Mouse (Mus musculus) heart, postnatal 14 days (tissue): ENCODE results near the gene Trex1. TPM values are rescaled to one million over a fixed set of nuclear protein-coding genes. Genes with fewer than 3 reads are reported as not detected.

Experiments
- DNase-seq, 2 experiments: peaks; one replicate each; pipeline ENCODE4 v3.0.0; 2021 to 2022
- intact Hi-C: fragments of 180-260 bp; cut with DNase I; formaldehyde crosslinking; loops from one replicate; pipeline ENCODE4 v1.15.1; 2025
- total RNA-seq, 2 experiments: library from RNA; stranded (reverse); gene quantifications; 2 replicates each; pipeline ENCODE4 v1.2.3; 2021

Trex1 gene
- total RNA-seq, 2 experiments from 2014 or later = 10.4 to 10.6 TPM

GRCm38 (mm10) chr9:109053366-109053765 is 6.2 kb downstream of the Trex1 start:
- DNase-seq = peak in 1 of 2 experiments; percentile 1
- intact Hi-C loops = no loop called here

GRCm38 (mm10) chr9:109052490-109053260 is 6.9 kb downstream of the Trex1 start:
- intact Hi-C loops = no loop called here
- DNase-seq = peak in 1 of 2 experiments; percentile 1

DNA sequence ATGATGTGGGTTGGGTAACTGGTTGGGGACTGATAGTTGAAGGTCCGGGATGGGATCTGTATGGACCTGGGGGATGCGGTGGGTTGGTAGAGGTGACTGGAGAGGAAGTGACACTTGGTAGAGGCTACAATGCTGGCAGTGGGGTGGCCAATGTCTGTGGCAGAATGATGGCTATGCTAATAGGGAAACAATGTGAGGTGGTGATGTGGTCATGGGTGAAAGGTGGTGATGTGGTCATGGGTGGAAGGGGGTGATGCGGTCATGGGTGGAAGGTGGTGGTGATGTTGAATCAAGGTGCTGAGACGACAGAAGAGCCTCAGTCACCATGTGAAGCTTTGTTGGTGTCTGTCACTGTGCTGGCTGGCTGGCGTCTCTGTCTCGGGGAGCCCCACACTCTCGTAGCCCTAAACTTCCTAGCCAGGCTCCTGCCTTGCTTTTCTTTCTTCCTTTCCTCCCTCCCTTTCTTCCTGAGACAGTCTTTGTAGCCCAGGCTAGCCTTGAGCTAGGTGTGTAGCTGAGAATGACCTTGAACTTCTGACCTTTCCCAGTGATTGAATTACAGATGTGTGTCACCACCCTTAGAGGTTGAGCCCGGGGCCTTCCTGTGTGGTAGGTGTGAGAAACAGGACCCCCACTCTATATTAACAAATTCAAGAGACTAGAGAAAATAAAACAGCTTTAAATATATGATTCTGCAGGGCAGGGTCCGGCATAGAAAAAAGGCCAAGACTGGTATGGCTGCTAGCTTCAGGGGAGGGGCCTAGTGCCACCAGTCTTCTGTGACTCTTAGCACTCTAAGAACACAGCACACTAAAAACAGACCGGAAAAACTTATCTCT is 7.7 kb downstream of the Trex1 start:
- DNase-seq = peak in 1 of 2 experiments; percentile 1

DNA sequence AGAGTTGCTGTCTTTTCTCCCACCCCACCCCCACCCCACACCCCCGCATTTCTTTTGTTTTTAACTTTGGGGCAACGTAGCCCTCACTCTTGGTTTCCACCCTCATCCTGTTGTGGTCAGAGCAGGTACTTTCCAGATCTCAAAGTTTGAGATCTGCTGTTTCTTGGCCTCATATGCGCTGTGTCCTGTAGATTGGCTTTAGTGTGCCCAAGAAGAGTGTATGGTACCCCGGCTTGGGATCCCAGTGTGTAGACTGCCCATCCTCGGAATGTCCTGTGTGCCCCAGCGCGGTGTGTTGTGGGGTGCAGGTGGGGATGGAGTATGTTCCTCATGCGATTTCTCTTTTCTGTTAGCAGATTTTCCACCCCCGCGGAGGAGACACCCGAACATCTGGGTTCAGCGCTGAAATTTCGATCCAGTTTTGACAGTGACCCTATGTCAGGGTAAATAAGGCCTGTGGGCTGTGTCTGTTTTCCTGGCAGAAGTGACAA is 8.5 kb downstream of the Trex1 start:
- peak in 1 of 2 experiments; percentile 0 for DNase-seq
- intact Hi-C loops = no loop called here

More for the DNA sequence above, 7.7 kb downstream of the Trex1 start:
- intact Hi-C loops = no loop called here

DNA sequence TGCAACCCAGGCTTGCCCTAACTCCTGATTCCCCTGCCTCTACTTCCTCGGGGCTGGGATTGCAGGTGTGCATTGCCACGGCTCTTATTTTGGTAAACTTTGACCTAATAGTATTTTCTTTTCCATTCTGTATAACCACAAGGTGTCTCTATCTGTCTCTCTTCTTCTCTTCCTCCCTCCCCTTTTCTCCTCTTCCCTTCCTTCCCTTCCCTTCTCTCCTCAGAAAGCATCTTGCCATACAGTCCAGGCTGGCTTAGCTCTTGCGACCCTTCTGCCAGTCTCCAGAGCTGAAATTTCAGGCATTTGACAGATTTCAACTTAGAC is 8.9 kb downstream of the Trex1 start:
- intact Hi-C loops = no loop called here
- peak in 1 of 2 experiments; percentile 0 for DNase-seq

DNA sequence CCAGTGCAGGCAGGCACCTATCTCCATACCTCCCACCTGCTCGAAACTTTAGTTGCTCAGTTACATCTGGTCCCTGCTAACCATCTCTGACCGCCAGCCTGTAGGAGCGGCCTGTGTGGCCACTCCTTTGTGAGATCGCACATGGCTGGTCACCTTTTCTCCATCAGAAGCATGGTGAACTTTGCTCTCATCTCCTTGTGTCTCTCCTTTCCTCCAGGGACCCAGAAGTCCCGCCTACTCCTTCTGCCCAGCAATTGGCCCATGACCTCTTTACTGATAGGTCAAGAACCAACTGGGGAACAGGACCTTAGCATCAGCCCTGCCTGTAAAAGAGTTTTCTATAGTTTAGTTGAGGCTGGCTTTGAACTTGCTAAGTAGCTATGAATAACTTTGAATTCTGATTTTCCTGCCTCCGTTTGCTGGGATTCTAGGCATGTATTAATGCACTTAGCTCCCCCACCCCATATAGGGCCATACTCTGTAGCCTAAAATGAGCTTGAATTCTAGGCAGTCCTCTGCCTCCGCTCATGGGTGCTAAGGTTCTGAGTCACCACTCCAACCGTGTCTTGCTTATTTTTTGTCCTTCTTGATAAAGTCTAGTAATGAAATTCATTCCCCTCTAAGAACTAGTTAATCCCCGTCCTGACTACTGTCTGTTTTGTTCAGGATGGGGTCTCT is 9.4 kb downstream of the Trex1 start:
- intact Hi-C loops = no loop called here
- DNase-seq = peak in 1 of 2 experiments; percentile 1

- intact Hi-C loops = no loop called here
- DNase-seq = no peak
Measured at GRCm38 (mm10) chr9:109049316-109049715, 10.2 kb downstream of the Trex1 start.

GRCm38 (mm10) chr9:109046306-109046705 is 13.2 kb downstream of the Trex1 start:
- DNase-seq = peak; percentile 55 to 68
- intact Hi-C loops = no loop called here

DNA sequence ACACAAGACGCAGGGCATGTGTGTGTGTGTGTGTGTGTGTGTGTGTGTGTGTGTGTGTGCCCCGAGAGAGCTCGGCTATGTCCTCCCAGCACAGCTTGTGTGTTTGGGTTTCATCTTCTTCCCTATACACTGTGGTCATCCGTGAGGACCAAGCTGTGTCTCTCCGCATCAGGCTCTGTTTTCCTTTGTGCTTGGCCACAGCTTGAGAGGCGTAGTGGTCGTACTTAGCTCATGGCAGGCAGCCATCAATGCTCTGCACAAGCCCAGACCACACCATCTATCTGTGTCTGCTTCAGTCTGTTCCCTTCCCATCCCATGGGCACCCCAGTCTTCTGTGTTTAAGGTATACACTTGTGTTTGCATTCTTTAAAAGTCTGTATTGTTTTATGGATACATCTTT is 18.2 kb downstream of the Trex1 start:
- intact Hi-C loops = no loop called here
- no peak for DNase-seq

GRCm38 (mm10) chr9:109040906-109041305 is 18.6 kb downstream of the Trex1 start:
- intact Hi-C loops = no loop called here
- DNase-seq = peak in 1 of 2 experiments; percentile 2

DNA sequence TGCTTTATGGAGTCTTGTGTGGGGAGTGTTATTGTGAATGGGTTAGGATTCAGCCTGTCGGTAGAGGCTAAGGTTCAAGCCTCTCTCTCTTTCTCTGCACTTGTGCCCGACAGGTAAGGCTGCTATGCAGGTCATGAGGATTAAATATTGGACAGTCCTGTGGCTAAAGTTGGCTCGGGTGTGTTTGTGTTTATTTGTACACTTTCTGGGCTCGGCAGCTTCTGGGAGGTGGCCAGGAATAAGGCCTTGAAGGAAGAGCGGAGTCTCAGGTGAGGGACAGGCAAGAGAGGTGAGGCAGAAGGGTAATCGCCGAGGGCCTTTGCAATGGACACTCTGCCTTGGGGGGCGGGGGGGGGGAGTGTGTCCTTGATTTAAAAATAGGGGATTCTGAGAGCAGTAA is 19.3 kb downstream of the Trex1 start:
- no peak for DNase-seq
- intact Hi-C loops = no loop called here

DNA sequence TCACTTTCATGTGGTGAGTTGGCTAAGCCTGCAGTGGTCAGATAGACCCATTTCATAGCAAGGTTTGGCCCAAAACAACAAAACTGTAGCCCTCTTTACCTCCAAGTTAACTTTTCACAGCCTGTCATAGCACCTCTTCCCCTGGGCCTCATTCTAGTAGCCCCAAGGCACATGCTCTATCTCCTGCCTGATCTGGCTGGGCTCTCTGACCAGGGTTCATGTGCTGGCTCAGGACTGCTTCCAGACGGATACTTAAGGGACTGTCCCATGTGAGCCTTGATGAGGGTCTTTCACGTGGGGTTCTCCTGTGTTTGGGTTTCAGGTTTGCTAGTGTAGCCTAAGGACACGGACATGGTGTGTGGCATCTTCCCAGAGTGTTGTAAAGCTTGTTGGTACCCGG is 19.9 kb downstream of the Trex1 start:
- intact Hi-C loops = no loop called here
- no peak for DNase-seq

DNA sequence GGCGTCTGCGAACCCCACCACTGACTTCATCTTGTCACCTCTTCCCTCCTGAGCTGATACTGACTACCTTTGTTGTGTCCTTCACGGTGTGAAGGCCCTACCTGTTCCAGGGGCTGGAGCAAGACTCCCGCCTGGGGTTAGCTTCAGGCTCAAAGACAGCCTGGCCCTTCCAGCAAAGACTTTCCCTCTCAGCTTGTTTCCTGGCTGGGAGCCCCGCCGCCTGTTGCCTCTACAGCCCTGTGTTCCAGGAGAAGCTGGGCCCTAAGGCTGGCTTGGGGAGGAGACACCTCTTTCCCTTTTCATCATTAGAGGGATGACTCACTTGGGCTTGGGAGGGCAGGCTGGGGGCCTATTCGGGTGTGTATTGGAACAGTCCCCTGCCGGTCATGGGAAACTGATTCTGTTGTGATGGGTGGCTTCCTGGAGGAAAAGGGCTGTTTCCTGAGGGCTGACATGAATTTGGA is 20.6 kb downstream of the Trex1 start:
- peak; percentile 59 to 66 for DNase-seq
- intact Hi-C loops = no loop called here

GRCm38 (mm10) chr9:109038086-109038895 is 21.2 kb downstream of the Trex1 start, which contains the start of gene Shisa5:
TSS of gene Shisa5 (plus strand) at chr9:109038565.
- intact Hi-C loops = no loop called here

GRCm38 (mm10) chr9:109032435-109032834 is 27.1 kb downstream of the Trex1 start:
- DNase-seq = no peak
- intact Hi-C loops = no loop called here

More at GRCm38 (mm10) chr9:109038086-109038895, 21.2 kb downstream of the Trex1 start, which contains the start of gene Shisa5:
- peak; percentile 88 to 89 for DNase-seq

DNA sequence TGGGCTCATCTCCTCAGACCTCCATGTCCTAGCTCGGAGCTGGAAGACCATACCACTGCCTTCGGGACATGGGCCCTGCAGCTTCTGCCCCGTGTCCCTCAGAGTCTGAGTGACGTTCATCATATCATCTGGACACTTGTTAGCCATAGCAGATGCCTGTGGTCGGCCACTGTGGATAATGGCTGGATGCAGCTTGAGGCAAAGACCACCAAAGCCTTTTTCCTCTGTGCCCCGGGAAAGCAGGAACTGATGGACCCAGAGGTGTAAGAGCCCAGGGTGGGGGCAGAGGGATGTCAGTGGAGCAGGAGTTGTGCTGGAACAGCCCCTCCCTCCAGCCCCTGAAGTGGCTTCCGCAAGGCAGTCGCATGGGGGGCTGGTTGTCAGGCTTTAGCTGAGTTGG is 27.8 kb downstream of the Trex1 start:
- peak in 1 of 2 experiments; percentile 0 for DNase-seq
- intact Hi-C loops = no loop called here

- intact Hi-C loops = no loop called here
Measured at GRCm38 (mm10) chr9:109031001-109031400, 28.5 kb downstream of the Trex1 start.

DNA sequence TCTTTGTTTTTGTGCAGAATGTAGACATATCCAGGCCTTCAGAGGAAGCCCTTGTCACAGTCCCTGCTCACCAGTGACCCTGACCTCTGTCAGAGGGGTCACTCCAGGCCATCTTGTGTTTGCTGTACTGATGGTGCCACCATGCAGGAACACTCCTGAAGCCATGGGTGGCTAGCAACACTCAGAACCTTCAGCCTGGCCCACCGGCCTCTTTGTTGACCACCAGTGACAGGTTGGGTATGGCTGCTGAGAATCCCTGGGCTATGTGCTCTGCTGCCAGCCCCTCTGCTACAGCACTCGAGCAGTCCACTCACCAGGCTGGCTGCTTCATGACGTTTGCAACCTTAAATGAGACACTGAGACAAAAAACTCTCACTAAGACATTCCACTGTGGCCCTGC is 29.2 kb downstream of the Trex1 start:
- peak in 1 of 2 experiments; percentile 0 for DNase-seq
- intact Hi-C loops = no loop called here

More at GRCm38 (mm10) chr9:109031001-109031400, 28.5 kb downstream of the Trex1 start:
- peak in 1 of 2 experiments; percentile 0 for DNase-seq

GRCm38 (mm10) chr9:109028919-109029318 is 30.6 kb downstream of the Trex1 start:
- intact Hi-C loops = no loop called here
- peak in 1 of 2 experiments; percentile 1 for DNase-seq

GRCm38 (mm10) chr9:109028421-109028820 is 31.1 kb downstream of the Trex1 start:
- DNase-seq = peak in 1 of 2 experiments; percentile 1
- intact Hi-C loops = no loop called here
